Mouse (Mus musculus) adrenal gland, adult (tissue): Measurements from ENCODE around the gene Hand2.

Source experiments
- DNase-seq, 2 experiments: peaks; one replicate each; pipeline ENCODE4 v3.0.0; 2022 to 2023; ENCODE audit warnings: low spot score in 1 of 2; ENCODE audit not compliant: inconsistent age in 2 of 2

Hand2 gene

GRCm38 (mm10) chr8:57339711-57340650, 19.2 kb downstream of the Hand2 start:
- DNase-seq = no peak

DNA sequence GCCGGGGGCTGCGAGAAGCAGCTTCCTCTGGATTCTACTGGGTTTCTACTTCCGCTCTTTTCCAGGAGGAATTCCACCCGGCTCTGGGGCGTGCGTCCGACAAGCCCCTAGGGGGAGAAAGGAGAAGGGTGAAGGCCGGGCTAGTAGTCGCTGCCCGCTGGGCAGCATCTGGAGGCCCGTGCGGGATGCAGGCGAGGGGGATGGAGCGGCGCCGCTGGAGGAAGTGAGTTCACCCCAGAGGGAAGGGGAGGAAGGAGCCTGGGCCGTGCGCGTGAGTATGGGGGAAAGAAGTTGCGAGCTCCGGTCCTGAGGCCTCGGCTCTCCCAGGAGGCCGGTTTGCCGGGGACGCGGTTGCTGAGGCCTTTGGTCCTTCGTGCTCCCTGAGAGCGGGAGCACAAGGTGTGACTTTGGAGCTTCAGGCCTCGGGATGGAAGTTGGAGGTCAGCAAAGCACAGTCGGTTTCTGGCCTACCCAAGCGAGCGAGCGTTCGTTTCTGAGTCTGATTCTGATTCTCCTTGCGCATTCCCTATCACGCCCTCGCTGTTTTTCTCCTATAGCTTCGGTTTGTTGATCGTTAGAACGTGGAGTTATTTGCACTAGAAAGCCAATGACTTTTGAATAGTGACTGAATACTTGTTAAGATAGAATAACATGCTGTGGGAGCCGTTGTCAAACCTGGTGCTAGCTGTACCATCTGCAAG, 20.2 kb downstream of the Hand2 start:
- DNase-seq = no peak

DNA sequence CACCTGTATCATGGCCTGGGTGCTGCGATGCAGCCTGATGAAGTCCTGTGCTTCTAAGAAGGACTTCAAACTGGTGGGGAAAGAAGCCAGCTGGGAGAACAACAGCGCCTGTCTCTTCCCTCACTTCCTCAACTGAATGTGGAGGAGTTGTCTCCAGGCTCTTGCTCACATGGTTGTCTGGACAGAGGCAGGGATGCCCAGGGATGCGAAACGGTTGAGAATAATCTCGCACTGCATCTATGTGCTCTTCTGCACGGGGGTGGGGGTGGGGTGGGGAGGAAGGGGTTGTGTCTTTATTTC, 20.7 kb downstream of the Hand2 start:
- DNase-seq = no peak

GRCm38 (mm10) chr8:57342386-57343090, 21.8 kb downstream of the Hand2 start:
- no peak for DNase-seq

DNA sequence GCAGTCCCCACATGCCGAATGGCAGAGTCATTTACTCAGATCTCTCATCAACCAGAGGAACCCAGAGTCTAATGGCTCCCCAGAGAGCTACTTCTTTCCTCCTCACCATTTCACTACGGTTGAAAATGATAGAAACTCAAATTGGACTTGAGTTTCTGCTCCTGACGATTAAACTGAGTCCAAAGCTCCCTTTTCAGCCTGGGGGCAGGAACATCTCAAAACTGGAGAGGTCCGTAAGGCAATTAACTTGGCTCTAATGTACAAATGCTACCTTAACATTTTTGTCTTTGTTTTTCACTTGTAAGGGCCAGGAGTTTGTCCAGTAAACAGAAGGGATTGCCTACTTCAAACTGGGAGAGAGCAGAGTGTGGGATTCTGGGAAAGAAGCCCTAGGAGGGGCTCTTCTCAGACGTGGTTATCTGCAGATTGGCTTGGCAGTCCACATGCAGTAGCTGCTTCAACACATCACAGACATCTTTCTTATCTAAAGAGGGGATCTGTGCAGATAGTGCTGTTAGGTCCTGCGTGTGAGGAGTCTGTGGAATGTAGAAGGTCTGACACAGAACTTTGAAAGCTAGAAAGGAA, 23.0 kb downstream of the Hand2 start:
- no peak for DNase-seq

GRCm38 (mm10) chr8:57344956-57345870, 24.4 kb downstream of the Hand2 start:
- DNase-seq = no peak

DNA sequence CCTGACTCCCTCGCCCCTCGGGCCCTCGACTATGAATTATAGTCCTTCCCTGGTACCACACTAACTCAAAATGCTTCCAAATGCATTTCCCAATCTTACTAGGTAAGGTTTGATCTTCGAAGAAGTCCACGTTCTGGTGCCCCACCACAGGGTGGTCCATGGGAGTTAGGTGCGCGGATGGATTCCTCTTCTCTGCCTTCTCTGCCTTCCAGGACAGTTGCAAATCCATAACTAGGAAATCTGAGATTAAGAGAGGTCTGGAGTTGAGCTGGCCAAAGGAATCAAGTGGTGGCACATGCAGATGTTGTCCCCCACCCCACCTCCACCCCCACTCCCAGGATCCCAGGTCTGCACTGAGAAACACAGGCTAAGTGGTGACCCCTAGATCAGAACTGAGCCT, 25.6 kb downstream of the Hand2 start:
- DNase-seq = no peak

- no peak for DNase-seq
These were observed 26.4 kb downstream of the Hand2 start for GRCm38 (mm10) chr8:57347141-57347540.

- DNase-seq = no peak
These were observed 27.5 kb downstream of the Hand2 start for GRCm38 (mm10) chr8:57348251-57348650.

- no peak for DNase-seq
These were observed 28.2 kb downstream of the Hand2 start for GRCm38 (mm10) chr8:57348866-57349520.

- no peak for DNase-seq
These were observed 31.1 kb downstream of the Hand2 start for GRCm38 (mm10) chr8:57351861-57352260.

DNA sequence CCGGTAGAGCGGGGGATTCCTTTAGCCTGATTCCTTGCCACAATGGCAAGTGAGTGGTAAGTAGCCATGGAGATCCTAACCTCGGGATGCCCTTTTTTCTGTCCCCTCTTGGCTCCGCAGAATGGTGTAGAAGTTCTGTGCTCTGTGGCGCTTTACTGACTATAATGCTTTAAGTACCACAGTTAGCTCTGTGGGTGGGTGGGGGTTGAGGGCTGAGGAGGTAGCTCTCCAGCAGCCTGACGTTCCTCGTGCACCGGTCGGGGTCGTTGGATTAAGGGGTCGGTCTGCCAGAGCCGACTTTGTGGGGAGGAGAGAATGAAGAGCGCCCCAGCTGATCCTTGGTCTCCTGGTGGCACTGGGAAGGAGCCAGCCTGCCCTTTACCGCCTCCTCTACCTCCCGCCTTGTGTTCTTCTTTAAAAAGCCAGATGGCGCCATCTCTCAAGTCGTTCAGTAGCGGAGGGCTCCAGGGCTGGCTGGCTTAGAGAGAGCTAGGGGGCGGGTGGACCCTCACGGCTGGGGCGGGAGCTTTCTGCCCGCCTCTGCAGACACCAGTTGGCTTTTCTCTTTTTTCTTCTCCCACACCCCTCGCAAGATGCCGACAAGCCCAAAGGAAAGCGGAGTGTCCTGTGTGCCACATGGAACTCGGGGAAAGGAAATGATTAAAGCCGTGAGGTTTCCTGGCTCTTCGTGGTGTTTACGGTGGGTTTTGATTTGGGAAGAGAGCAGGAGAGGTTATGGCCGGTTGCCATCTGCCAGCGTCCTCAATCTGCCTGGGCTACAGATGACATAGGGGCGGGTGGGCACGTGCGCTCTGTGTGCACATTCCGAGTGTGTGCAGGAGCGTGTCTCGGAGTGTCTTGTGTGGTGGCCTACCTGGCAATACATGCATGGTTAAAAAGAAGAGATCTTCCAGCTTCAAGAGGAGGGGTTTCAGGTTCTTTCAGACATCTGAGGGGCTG, 32.8 kb downstream of the Hand2 start:
- DNase-seq = peak; percentile 25 to 73

DNA sequence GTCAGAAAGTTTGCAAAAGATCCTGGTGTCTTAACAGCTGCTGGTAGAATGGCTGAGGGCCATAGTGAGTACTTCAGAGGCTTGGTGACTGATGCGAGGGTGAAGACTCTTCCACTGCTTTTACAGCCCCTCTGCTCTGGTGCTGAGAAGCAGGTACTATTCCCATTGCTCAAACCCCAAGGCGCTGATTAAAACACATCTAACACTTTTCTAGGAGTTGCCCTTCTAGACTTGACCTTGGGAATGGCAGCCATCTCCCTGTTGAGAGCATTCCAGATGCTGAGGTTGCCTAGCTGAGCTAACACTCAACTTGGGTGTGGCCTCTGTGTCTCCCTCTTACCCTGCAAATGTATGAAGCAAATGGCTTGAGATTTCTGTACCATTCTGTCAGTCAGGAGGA, 34.1 kb downstream of the Hand2 start:
- DNase-seq = no peak

DNA sequence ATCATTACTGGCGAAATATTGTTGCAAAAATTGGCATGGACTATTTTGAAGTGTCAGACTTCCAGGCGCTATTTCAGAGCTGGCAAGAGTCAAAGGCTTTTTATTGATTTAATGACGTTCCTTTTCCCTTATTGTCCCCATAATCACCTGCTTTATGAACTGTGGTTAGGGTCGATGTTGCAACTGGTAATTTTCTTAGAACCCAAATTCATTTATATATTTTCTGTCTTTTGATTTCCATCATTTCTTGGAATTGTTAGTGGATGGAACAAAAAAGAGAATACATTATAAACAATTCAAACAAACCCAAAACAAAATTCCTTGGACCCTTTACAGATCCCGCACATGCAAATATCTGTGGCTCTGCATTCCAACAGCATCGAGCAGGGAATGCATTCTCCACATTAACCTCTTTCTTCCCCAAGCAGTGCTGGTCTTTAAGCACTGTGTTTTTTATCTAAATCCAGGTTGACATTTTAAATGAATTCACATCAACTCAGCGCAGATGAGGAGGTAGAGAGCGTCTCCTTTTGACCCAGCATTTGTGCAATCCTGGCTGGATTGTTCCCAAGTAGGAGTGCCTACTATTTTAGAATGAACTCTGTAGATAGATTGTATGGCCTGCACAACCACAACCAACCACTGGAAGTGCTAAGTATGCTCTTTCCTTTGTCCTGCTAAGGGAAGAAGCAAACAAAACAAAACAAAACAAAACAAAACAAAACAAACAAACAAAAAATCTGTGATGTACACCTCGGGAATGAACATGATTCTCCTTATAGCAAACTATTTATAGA, 35.9 kb downstream of the Hand2 start:
- DNase-seq = no peak

GRCm38 (mm10) chr8:57360493-57360892, 39.7 kb downstream of the Hand2 start:
- DNase-seq = peak in 1 of 2 experiments; percentile 46

- DNase-seq = peak; percentile 16 to 57
These were observed 40.4 kb downstream of the Hand2 start for GRCm38 (mm10) chr8:57361003-57361805.

DNA sequence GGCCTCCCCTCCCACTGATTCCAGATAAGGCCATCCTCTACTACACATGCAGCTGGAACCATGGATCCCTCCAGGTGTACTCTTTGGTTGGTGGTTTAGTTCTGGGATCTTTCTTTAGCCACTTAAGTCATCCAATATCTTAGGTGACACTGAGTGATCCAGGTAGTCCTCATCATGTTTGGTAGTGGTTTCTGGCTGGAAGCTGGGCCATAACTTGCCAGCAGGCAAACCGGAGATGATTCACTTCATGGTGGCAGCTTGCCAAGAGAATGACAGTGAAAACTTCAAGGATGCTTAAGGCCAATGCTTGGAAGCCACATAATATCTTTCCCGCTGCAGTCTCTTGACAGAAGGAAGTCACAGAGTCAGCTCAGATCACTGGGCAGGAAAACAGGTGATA, 42.1 kb downstream of the Hand2 start:
- DNase-seq = peak; percentile 66 to 91
